Mouse (Mus musculus): ENCODE results near the gene Dcst1. TPM values are rescaled to one million over a fixed set of nuclear protein-coding genes. Genes with fewer than 3 reads are reported as not detected.

Dcst1 gene
- total RNA-seq, 2 experiments from 2014 or later, result not detected

GRCm38 (mm10) chr3:89361675-89362074 is 3.4 kb downstream of the Dcst1 start, which contains the start of gene Dcst2:
Gene Dcst2 (plus strand): TSS chr3:89361975.
- no peak for DNase-seq

- DNase-seq, result no peak
These were observed 4.8 kb downstream of the Dcst1 start for GRCm38 (mm10) chr3:89360237-89360636.

DNA sequence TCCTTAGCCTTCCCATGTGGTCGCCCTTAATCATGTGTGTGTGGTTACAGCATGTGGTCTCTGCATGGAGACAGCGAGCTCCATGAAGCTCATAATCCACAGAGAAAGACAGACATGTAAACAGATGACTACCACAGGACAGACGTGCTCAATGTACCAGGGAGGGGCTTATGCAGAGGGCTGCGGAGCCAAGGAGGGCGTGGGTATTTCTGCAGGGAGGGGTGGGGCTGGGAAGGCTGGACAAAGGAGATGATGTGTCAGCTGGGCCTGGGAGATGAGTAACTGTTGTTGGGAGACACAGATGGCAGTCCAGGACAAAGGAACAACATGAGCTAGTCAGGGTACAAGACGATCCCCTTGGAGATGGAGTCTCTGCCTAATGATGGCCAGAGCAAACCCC is 5.4 kb downstream of the Dcst1 start:
- no peak for DNase-seq

- DNase-seq, result no peak
These were observed 9.0 kb downstream of the Dcst1 start for GRCm38 (mm10) chr3:89356029-89356428.

DNA sequence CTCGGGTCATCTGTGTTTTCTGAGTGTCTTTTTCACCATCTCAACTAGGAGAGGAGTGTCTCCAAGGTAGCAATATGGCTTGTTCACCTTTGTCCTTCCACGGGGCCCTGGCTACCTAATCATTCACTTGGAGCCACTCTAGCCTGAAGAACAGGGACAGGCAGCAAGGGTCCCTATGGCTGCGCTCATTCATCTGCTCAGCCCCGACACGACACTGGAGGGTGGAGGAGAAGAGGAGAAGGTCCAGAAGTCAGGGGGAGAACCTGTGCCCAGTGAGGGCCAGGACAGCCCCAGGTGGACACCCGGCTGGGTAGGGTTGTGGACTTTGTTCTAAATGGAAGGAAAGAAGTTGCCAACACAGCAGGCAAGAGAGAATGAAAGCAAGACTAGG is 9.5 kb downstream of the Dcst1 start:
- DNase-seq, result no peak

DNA sequence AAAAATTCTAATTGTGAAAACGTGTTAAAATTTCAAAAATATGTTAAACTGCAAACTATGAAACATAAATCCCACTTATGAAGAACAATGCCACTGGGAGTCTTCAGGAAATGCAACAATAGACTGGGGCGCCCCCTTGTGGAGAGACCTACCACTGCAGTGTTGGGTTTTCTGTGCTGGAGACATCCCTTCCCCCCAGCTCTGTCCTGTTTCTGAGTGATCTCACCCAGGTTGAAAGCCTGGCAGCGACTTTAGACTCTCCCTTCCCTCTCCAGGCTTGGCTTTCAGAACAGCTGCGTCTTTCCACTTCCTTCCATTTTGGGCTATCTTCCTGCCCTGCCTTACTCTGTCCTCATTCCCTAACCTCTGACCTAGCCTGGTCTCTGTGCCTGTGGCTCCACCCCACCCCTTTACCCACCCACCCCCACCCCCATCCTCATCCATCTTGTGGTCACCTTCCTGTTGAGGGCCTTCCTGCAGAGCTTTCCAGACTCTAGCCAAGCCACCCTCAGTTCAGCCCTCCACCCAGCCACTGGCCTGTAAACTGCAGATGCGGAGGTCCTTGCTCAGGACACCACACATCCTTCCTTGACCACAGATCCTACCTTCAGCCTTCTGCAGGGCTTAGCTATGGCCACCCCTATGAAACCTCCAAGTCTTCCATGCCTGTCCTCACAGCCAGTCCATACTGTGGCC is 10.1 kb downstream of the Dcst1 start:
- peak; percentile 69 for DNase-seq

DNA sequence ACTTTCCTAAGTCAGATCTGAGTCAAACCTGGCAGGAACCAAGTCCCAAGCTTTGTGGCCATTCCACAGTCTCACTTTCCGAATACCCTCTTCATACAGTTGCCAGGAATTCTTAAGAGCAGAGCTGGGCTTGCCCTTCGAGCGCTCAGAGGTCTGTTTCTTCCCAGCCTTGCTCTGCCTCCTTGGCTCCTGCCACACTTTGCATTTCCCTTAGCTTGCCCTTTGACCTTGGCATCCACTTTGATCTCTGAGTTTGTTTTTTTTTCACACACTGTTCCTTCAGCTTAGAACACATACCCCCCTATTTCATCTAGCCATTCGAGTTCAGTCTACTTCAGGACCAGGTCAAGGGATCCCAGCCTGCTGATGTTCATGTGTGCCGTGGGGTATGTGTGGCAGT is 13.8 kb downstream of the Dcst1 start:
- DNase-seq, result no peak

- DNase-seq, result peak; percentile 92
These were observed 15.1 kb downstream of the Dcst1 start, which contains the start of gene Adam15 for GRCm38 (mm10) chr3:89349869-89350501. Gene Adam15 (minus strand): TSS chr3:89349996.

GRCm38 (mm10) chr3:89348911-89349868 is 15.9 kb downstream of the Dcst1 start:
- peak; percentile 75 for DNase-seq

DNA sequence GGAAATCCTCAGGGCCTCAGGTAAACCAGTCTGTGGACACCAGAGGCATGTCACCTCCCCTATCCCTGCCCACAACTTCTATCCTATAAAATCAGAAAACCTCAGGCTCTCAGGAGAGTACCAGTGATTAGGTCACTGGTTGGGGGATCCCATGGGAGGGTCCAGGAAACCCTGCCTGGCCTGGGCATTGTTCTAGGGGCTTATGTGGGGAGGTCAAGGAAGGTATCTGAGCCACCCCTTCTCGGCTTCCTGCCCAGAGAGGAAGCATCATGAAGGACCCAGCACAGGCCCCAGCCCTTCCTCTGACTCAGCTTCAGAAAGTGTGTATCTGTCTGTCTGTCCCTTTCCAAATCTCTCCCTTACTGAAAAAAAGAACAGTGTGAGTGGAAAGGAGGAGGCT is 17.1 kb downstream of the Dcst1 start:
- no peak for DNase-seq

DNA sequence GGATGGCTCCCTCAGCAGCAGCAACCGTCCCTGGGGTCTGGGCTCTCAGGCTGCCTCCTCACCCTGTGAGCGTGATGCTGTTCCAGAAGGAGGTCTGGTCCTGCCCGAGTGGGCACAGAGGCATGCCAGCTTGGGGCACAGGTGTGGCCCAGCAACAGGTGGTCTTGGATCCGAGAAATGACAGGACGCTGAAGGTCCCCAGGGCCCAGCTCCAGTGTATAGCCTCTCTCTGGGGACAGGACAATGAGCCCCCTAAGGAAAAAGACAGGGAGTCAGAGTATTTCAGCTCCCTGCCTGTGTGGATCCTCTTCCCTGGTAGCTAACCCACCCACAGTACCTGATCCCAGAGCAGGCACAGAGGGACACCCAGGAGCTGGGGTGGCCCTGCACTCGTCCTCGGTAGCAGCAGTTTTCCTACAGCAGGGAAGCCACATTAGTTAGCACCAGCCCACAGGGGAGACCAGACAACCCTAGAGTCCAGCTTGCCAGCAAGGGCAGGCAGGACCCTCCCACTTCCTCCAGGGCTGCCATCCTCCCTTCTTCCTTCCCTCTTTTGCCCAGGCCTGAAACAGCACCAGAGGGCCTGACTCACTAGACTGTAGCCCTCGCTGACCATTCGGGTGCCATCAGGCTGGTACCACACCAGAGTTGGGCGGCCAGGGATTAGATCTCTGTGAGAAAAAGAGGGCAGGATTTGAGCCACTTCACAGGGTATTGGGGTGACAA is 18.1 kb downstream of the Dcst1 start:
- no peak for DNase-seq

- no peak for DNase-seq
These were observed 21.8 kb downstream of the Dcst1 start for GRCm38 (mm10) chr3:89343279-89343678.

- no peak for DNase-seq
These were observed 23.3 kb downstream of the Dcst1 start for GRCm38 (mm10) chr3:89341794-89342193.

DNA sequence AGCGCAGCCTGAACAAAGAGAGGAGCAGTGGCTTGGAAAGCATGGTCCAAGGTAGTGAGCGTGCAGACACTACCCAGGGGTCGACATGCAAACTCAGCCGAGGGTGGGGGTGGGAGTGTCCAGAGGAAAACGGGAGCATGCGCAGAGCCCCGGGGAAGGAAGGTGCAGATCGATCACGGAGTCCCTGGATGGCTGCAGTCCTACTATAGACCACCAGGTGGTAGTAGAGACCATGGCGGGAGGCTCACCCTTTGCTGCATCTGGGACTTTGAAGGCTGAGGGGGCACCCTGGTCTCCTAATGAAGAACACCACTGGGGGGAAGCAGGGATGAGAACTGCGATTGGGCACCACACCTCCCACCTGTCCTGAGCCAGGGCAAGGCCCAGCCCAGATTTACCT is 24.6 kb downstream of the Dcst1 start:
- DNase-seq, result peak; percentile 45

GRCm38 (mm10) chr3:89339416-89339815 is 25.6 kb downstream of the Dcst1 start:
- no peak for DNase-seq

DNA sequence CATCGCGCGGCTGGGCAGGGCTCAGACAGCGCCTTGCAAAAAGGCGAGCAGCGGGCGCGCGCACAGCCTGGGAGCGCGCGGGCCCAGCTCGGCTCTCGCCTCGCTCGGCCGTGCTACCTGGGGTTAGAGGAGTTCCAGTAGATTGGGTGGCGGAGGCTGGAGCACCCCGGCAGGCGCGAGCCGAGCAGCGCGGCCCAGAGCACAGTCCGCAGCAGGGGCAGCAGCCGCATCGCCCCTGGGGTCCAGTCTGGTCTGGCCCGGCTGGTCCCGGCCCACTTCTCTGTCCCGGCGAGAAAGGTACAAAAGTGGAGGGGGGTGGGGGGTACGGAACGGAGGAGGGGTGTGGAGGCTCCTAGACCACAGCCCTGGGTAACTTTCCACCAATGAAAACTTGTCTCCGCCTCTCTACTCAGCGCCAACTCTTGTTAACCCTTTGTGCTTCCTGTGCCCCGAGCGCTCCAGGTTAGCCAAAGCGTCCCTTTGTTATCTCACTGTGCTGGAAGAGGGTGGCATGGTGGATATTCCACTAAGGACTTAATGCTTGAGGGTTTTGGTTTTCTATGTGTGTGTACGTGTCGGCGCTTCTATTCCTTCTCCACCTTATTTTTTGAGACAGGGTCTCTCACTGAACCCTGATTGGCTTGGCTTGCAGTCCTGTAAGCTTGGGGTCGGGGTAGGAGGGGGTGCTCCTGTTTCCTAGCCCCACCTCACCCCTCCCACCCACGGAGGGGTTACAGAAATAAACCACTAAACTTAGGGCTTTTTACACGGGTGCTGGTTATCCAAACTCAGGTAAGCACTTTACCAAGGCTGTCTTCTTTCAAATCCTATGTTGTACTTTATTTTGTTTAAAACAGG is 27.1 kb downstream of the Dcst1 start, which contains the start of gene Efna4:
TSS of gene Efna4 (minus strand) at position 308 of the 858 bp plus-strand sequence.
- DNase-seq, result no peak

DNA sequence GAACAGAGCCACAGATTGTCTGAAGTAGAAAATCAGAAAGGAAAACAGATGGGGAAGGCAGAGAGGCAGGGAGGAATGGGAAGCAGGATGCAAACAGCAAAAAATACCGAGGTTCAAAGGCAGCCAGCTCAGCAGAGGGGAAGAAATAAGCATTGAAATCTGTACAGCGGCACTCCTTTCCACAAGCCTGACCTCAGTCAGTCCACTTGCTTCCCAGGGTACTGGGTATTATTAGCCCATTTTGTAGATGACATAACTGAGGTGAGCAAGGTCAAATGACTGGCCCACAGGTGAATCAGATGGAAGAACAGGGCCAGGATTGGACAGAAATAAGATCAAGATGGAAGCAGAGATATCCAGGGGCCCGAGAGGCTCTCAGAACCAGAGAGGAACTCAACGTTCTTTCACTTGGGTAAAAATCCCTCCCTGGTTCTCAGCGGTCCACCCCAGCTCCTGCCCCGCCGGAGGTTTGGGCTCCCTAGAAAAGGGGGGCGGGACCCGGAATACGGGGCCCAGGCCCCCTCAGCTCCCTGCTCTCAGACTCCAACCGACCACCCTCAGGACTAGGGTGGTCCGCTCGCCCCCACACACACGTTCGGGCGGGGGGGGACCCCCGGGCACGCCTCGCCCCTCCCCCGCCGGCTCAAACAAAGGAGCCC is 27.9 kb downstream of the Dcst1 start:
- no peak for DNase-seq

- no peak for DNase-seq
These were observed 28.5 kb downstream of the Dcst1 start for GRCm38 (mm10) chr3:89336529-89336928.

- no peak for DNase-seq
These were observed 32.0 kb downstream of the Dcst1 start for GRCm38 (mm10) chr3:89333053-89333452.

DNA sequence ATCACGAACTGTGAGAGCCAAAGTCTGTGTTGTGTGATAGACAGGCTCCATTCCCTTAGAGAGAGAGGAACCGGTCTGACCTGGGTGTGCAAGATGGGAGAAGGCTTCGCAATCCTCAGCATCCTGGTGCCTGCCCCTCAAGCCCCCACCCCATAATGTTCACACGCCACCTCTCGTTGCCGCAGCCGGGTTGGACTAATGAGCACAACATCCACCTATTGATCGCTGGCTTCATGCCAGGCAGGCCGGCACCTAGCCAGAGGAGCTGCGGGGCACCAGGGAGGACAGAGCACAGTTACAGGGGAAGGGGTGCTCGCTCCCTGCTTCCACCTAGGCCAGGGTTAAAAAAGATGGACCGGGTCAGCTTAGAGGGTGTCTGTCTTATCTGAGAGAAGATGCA is 32.6 kb downstream of the Dcst1 start:
- DNase-seq, result no peak

All from gastrocnemius, postnatal 25 days (tissue).